Mouse (Mus musculus): ENCODE results near the gene Cyb5r1. TPM values are rescaled to one million over a fixed set of nuclear protein-coding genes. Genes with fewer than 3 reads are reported as not detected.

The Cyb5r1 gene
- 18.3 and 19.2 TPM in 2 replicates for polyA plus RNA-seq (2015; fragmentation: Nextera tagmentation; extraction: Ambion mirVana)

- peak; percentile 99 for ATAC-seq (ENCODE audit: low read depth)
- peak within 1 kb of the TSS; percentile 78 for H3K27ac ChIP-seq (ENCODE audit: low read length)
- WGBS (ENCODE audit: insufficient replicate concordance): under 1% methylated on average over 41 of the region's 43 CpGs
- peaks cover 10% of the 10 kb centered on the region for H3K4me1 ChIP-seq (ENCODE audit: control insufficient read depth, low read depth, low read length)
- H3K4me2 ChIP-seq (ENCODE audit: low read depth, low read length): peak within 1 kb of the TSS; percentile 79
- H3K9ac ChIP-seq (ENCODE audit: low read depth, low read length): peak within 1 kb of the TSS; percentile 79
- peaks cover 19% of the 10 kb centered on the region for H3K36me3 ChIP-seq (ENCODE audit: control insufficient read depth, insufficient read depth)
- peak within 1 kb of the TSS; percentile 80 for H3K4me3 ChIP-seq (ENCODE audit: low read depth, low read length)
- H3K9me3 ChIP-seq (replicated peaks; ENCODE audit: control insufficient read depth, low read length): no peaks in the 10 kb centered on the region
- H3K27me3 ChIP-seq (ENCODE audit: control insufficient read depth, insufficient read depth, low read depth, low read length): no peaks in the 10 kb centered on the region
Observed at GRCm38 (mm10) chr1:134405509-134406413, at the start of gene Cyb5r1. Gene Cyb5r1 (plus strand): TSS chr1:134405559.

- peaks cover 14% of the 10 kb centered on the region for H3K4me1 ChIP-seq (ENCODE audit: control insufficient read depth, low read depth, low read length)
- 62% methylated on average over 4 of the region's 4 CpGs for WGBS (ENCODE audit: insufficient replicate concordance)
- H3K4me3 ChIP-seq (ENCODE audit: low read depth, low read length): no peak overlapping the region
- H3K27me3 ChIP-seq (ENCODE audit: control insufficient read depth, insufficient read depth, low read depth, low read length): no peaks in the 10 kb centered on the region
- H3K9me3 ChIP-seq (replicated peaks; ENCODE audit: control insufficient read depth, low read length): no peaks in the 10 kb centered on the region
- ATAC-seq (ENCODE audit: low read depth): no peak
- peak overlapping the region; percentile 45; the same call in 1 of the 2 replicates for H3K27ac ChIP-seq (ENCODE audit: low read length)
- H3K9ac ChIP-seq (ENCODE audit: low read depth, low read length): no peak overlapping the region
- no peak overlapping the region for H3K4me2 ChIP-seq (ENCODE audit: low read depth, low read length)
- H3K36me3 ChIP-seq (ENCODE audit: control insufficient read depth, insufficient read depth): peaks cover 47% of the 10 kb centered on the region
Observed at GRCm38 (mm10) chr1:134357461-134357860, 47.9 kb upstream of the Cyb5r1 start.

GRCm38 (mm10) chr1:134360656-134361055, 44.7 kb upstream of the Cyb5r1 start:
- no peak for ATAC-seq (ENCODE audit: low read depth)
- peak overlapping the region; percentile 83 for H3K4me2 ChIP-seq (ENCODE audit: low read depth, low read length)
- H3K27ac ChIP-seq (ENCODE audit: low read length): peak overlapping the region; percentile 95
- no peaks in the 10 kb centered on the region for H3K9me3 ChIP-seq (replicated peaks; ENCODE audit: control insufficient read depth, low read length)
- peak overlapping the region; percentile 71 for H3K4me3 ChIP-seq (ENCODE audit: low read depth, low read length)
- no peaks in the 10 kb centered on the region for H3K27me3 ChIP-seq (ENCODE audit: control insufficient read depth, insufficient read depth, low read depth, low read length)
- H3K36me3 ChIP-seq (ENCODE audit: control insufficient read depth, insufficient read depth): peaks cover 22% of the 10 kb centered on the region
- peak overlapping the region; percentile 83 for H3K9ac ChIP-seq (ENCODE audit: low read depth, low read length)
- H3K4me1 ChIP-seq (ENCODE audit: control insufficient read depth, low read depth, low read length): peaks cover 15% of the 10 kb centered on the region
- 50% methylated on average over 7 of the region's 7 CpGs for WGBS (ENCODE audit: insufficient replicate concordance)

- Histone ChIP-seq H3K27me3 (ENCODE audit: control insufficient read depth, insufficient read depth, low read depth, low read length) (no peaks in the 10 kb centered on the region), H3K9ac (ENCODE audit: low read depth, low read length) (peak overlapping the region; percentile 83), H3K36me3 (ENCODE audit: control insufficient read depth, insufficient read depth) (peaks cover 15% of the 10 kb centered on the region), H3K27ac (ENCODE audit: low read length) (peak overlapping the region; percentile 95), H3K9me3 (replicated peaks; ENCODE audit: control insufficient read depth, low read length) (no peaks in the 10 kb centered on the region), H3K4me1 (ENCODE audit: control insufficient read depth, low read depth, low read length) (peaks cover 15% of the 10 kb centered on the region), H3K4me3 (ENCODE audit: low read depth, low read length) (peak overlapping the region; percentile 71), H3K4me2 (ENCODE audit: low read depth, low read length) (peak overlapping the region; percentile 83)
- ATAC-seq (ENCODE audit: low read depth): peak; percentile 82
- WGBS (ENCODE audit: insufficient replicate concordance): 0% methylated on average over 44 of the region's 44 CpGs
Observed at GRCm38 (mm10) chr1:134361195-134361856, 44.0 kb upstream of the Cyb5r1 start.

- Histone ChIP-seq H3K4me3 (ENCODE audit: low read depth, low read length) (peak within 1 kb of the TSS; percentile 71), H3K9me3 (replicated peaks; ENCODE audit: control insufficient read depth, low read length) (no peaks in the 10 kb centered on the region), H3K4me1 (ENCODE audit: control insufficient read depth, low read depth, low read length) (peaks cover 15% of the 10 kb centered on the region), H3K4me2 (ENCODE audit: low read depth, low read length) (peak within 1 kb of the TSS; percentile 83), H3K27ac (ENCODE audit: low read length) (peak within 1 kb of the TSS; percentile 95), H3K36me3 (ENCODE audit: control insufficient read depth, insufficient read depth) (peaks cover 14% of the 10 kb centered on the region), H3K9ac (ENCODE audit: low read depth, low read length) (peak within 1 kb of the TSS; percentile 83), H3K27me3 (ENCODE audit: control insufficient read depth, insufficient read depth, low read depth, low read length) (no peaks in the 10 kb centered on the region)
- ATAC-seq (ENCODE audit: low read depth): peak; percentile 97
- under 1% methylated on average over 38 of the region's 38 CpGs for WGBS (ENCODE audit: insufficient replicate concordance)
Observed at GRCm38 (mm10) chr1:134361857-134362212, 43.5 kb upstream of the Cyb5r1 start, which contains the start of gene Tmem183a. Gene Tmem183a (minus strand): TSS chr1:134361979.

GRCm38 (mm10) chr1:134363194-134363593, 42.2 kb upstream of the Cyb5r1 start:
- Histone ChIP-seq H3K27me3 (ENCODE audit: control insufficient read depth, insufficient read depth, low read depth, low read length) (no peaks in the 10 kb centered on the region), H3K27ac (ENCODE audit: low read length) (no peak overlapping the region), H3K4me2 (ENCODE audit: low read depth, low read length) (no peak overlapping the region), H3K4me3 (ENCODE audit: low read depth, low read length) (no peak overlapping the region), H3K9ac (ENCODE audit: low read depth, low read length) (no peak overlapping the region), H3K36me3 (ENCODE audit: control insufficient read depth, insufficient read depth) (peaks cover 9% of the 10 kb centered on the region), H3K4me1 (ENCODE audit: control insufficient read depth, low read depth, low read length) (peaks cover 12% of the 10 kb centered on the region), H3K9me3 (replicated peaks; ENCODE audit: control insufficient read depth, low read length) (no peaks in the 10 kb centered on the region)
- 69% methylated on average over 4 of the region's 4 CpGs for WGBS (ENCODE audit: insufficient replicate concordance)
- ATAC-seq (ENCODE audit: low read depth): no peak

- Histone ChIP-seq H3K27ac (ENCODE audit: low read length) (no peak overlapping the region), H3K4me1 (ENCODE audit: control insufficient read depth, low read depth, low read length) (peaks cover 7% of the 10 kb centered on the region), H3K36me3 (ENCODE audit: control insufficient read depth, insufficient read depth) (no peaks in the 10 kb centered on the region), H3K27me3 (ENCODE audit: control insufficient read depth, insufficient read depth, low read depth, low read length) (no peaks in the 10 kb centered on the region), H3K9ac (ENCODE audit: low read depth, low read length) (no peak overlapping the region), H3K9me3 (replicated peaks; ENCODE audit: control insufficient read depth, low read length) (peaks cover 3% of the 10 kb centered on the region), H3K4me2 (ENCODE audit: low read depth, low read length) (no peak overlapping the region), H3K4me3 (ENCODE audit: low read depth, low read length) (no peak overlapping the region)
- WGBS (ENCODE audit: insufficient replicate concordance): 54% methylated on average over 5 of the region's 5 CpGs
- ATAC-seq (ENCODE audit: low read depth): no peak
Observed at GRCm38 (mm10) chr1:134365491-134365890, 39.9 kb upstream of the Cyb5r1 start.

GRCm38 (mm10) chr1:134368777-134369337, 36.5 kb upstream of the Cyb5r1 start:
- 45% methylated on average over 9 of the region's 9 CpGs for WGBS (ENCODE audit: insufficient replicate concordance)
- H3K4me1 ChIP-seq (ENCODE audit: control insufficient read depth, low read depth, low read length): no peaks in the 10 kb centered on the region
- no peak overlapping the region for H3K4me3 ChIP-seq (ENCODE audit: low read depth, low read length)
- H3K9me3 ChIP-seq (replicated peaks; ENCODE audit: control insufficient read depth, low read length): peaks cover 5% of the 10 kb centered on the region
- no peaks in the 10 kb centered on the region for H3K27me3 ChIP-seq (ENCODE audit: control insufficient read depth, insufficient read depth, low read depth, low read length)
- no peak for ATAC-seq (ENCODE audit: low read depth)
- H3K4me2 ChIP-seq (ENCODE audit: low read depth, low read length): no peak overlapping the region
- H3K36me3 ChIP-seq (ENCODE audit: control insufficient read depth, insufficient read depth): no peaks in the 10 kb centered on the region
- no peak overlapping the region for H3K27ac ChIP-seq (ENCODE audit: low read length)
- H3K9ac ChIP-seq (ENCODE audit: low read depth, low read length): no peak overlapping the region
